8 mouse cellular contexts compared by ENCODE assay signal in the genomic region with DNA sequence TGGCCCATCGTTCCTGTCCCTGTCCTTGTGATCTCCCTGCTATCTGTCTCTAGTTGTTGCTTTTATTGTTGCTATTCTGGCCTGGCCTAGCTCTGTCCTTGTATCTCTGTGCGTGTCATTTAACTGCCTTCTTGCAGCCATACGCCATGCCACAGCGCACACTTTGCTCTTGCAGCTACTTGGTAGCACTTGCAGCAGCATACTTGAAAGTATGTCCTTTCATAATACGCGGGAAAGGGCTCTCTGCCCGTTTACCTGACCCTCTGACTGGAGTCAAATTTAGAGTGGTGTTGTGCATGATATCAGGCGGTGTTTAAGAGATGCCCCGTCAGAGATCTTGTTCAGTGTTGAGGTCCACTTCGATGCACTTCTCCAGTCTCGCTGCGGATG. TPM values are rescaled to one million over a fixed set of nuclear protein-coding genes. Genes with fewer than 3 reads are reported as not detected.
DNase-seq lines count a peak whose midpoint lies in the region; ATAC-seq lines count a peak whose summit lies in the region.

No protein-coding gene starts in this region.

- peak overlapping the region; percentile 92 for H3K4me3 ChIP-seq in neural tube, embryonic 11.5 days (ENCODE audit: low read depth, low read length)
- peak overlapping the region; percentile 88 for H3K4me3 ChIP-seq in forebrain, embryonic 16.5 days (replicated peaks; ENCODE audit: low read length)
- peak overlapping the region; percentile 99 for H3K4me3 ChIP-seq in limb, embryonic 15.5 days

- no peak overlapping the region for H3K27ac ChIP-seq in neural tube, embryonic 11.5 days (ENCODE audit: low read depth, low read length)
- H3K27ac ChIP-seq in forebrain, embryonic 16.5 days (ENCODE audit: low read length): no peak overlapping the region
- no peak overlapping the region for H3K27ac ChIP-seq in limb, embryonic 15.5 days

- DNase-seq in neural tube, embryonic 11.5 days (ENCODE audit: low spot score): no peak
- no peak for DNase-seq in neural tube, embryonic 10.5 days (ENCODE audit: extremely low spot score, low spot score)
- peak; percentile 33 for DNase-seq in brain, adult 2 months (ENCODE audit: low read depth, low spot score)
- DNase-seq in splenic B cell, adult 2 months (ENCODE audit: low read depth, low spot score): peak; percentile 19
- DNase-seq in urinary bladder, adult 18-20 months (ENCODE audit: low spot score in 2 of 2): no peak
- no peak for DNase-seq in adrenal gland, adult 18-20 months (ENCODE audit: low spot score in 2 of 2)

- ATAC-seq in neural tube, embryonic 11.5 days (ENCODE audit: insufficient read depth, low FRiP score, low TSS enrichment): no peak; the same call in 1 of the 2 replicates
- ATAC-seq in forebrain, embryonic 16.5 days: peak; percentile 34; the same call in 1 of the 2 replicates
- no peak for ATAC-seq in limb, embryonic 15.5 days (ENCODE audit: insufficient number of reproducible peaks, low FRiP score, low TSS enrichment, low read depth)

- no peaks in the 10 kb centered on the region for H3K9me3 ChIP-seq in neural tube, embryonic 11.5 days (ENCODE audit: control insufficient read depth, low read length)
- H3K9me3 ChIP-seq in forebrain, embryonic 16.5 days (ENCODE audit: control insufficient read depth, low read length): no peaks in the 10 kb centered on the region
- H3K9me3 ChIP-seq in limb, embryonic 15.5 days: no peaks in the 10 kb centered on the region

- no peaks in the 10 kb centered on the region for H3K27me3 ChIP-seq in neural tube, embryonic 11.5 days (ENCODE audit: control insufficient read depth, insufficient read depth, low read length)
- no peaks in the 10 kb centered on the region for H3K27me3 ChIP-seq in forebrain, embryonic 16.5 days (replicated peaks; ENCODE audit: control insufficient read depth, insufficient read depth, low read length)
- no peaks in the 10 kb centered on the region for H3K27me3 ChIP-seq in limb, embryonic 15.5 days
- H3K27me3 ChIP-seq in splenic B cell, adult 2 months (ENCODE audit: control insufficient read depth, insufficient read depth, low read length, poor library complexity, severe bottlenecking): no peaks in the 10 kb centered on the region; the same call in 1 of the 2 replicates

- peaks cover 5% of the 10 kb centered on the region; the same call in 1 of the 2 replicates for H3K4me1 ChIP-seq in neural tube, embryonic 11.5 days (ENCODE audit: control insufficient read depth, insufficient read depth, low read length)
- peaks cover 12% of the 10 kb centered on the region for H3K4me1 ChIP-seq in forebrain, embryonic 16.5 days (replicated peaks; ENCODE audit: control insufficient read depth, insufficient read depth, low read length)
- H3K4me1 ChIP-seq in limb, embryonic 15.5 days: peaks cover 8% of the 10 kb centered on the region

- WGBS in neural tube, embryonic 11.5 days: 8% methylated on average over 12 of the region's 12 CpGs
- WGBS in forebrain, embryonic 16.5 days: 7% methylated on average over 12 of the region's 12 CpGs
- WGBS in limb, embryonic 15.5 days: 11% methylated on average over 12 of the region's 12 CpGs

- no peaks in the 10 kb centered on the region for H3K36me3 ChIP-seq in neural tube, embryonic 11.5 days (ENCODE audit: control insufficient read depth, insufficient read depth, low read length)
- no peaks in the 10 kb centered on the region for H3K36me3 ChIP-seq in forebrain, embryonic 16.5 days (ENCODE audit: control insufficient read depth, insufficient read depth)
- no peaks in the 10 kb centered on the region for H3K36me3 ChIP-seq in limb, embryonic 15.5 days
- no peaks in the 10 kb centered on the region for H3K36me3 ChIP-seq in splenic B cell, adult 2 months (ENCODE audit: control insufficient read depth, insufficient read depth, low read length, poor library complexity, severe bottlenecking)

- H3K9ac ChIP-seq in neural tube, embryonic 11.5 days (ENCODE audit: low read length): peak overlapping the region; percentile 96
- H3K9ac ChIP-seq in forebrain, embryonic 16.5 days (replicated peaks; ENCODE audit: low read depth, low read length): peak overlapping the region; percentile 96
- H3K9ac ChIP-seq in limb, embryonic 15.5 days: peak overlapping the region; percentile 96

- peak overlapping the region; percentile 95 for H3K4me2 ChIP-seq in neural tube, embryonic 11.5 days (ENCODE audit: low read depth)
- peak overlapping the region; percentile 95 for H3K4me2 ChIP-seq in forebrain, embryonic 16.5 days (ENCODE audit: low read length)
- H3K4me2 ChIP-seq in limb, embryonic 15.5 days: peak overlapping the region; percentile 65

RNA-seq across cellular contexts. Expression of a gene that starts 0.6 kb away (rescaled TPM):
- polyA plus RNA-seq in neural tube, embryonic 11.5 days (2014; fragmentation: Nextera tagmentation; extraction: Ambion mirVana): 55.3 and 55.7 TPM in 2 replicates
- 53.1 and 57.5 TPM in 2 replicates for polyA plus RNA-seq in forebrain, embryonic 16.5 days (2015; fragmentation: Nextera tagmentation; extraction: Ambion mirVana)
- 25.0 and 25.3 TPM in 2 replicates for polyA plus RNA-seq in limb, embryonic 15.5 days (2015; fragmentation: Nextera tagmentation; extraction: Ambion mirVana)
- total RNA-seq in adrenal gland, adult 18-20 months (2021): 10 to 100 TPM; 91.1 to 99.5 TPM

RNA-seq across cellular contexts. Expression of a gene that starts 35.1 kb away (rescaled TPM):
- 0.05 and 0.25 TPM in 2 replicates for polyA plus RNA-seq in neural tube, embryonic 11.5 days (2014; fragmentation: Nextera tagmentation; extraction: Ambion mirVana)
- polyA plus RNA-seq in forebrain, embryonic 16.5 days (2015; fragmentation: Nextera tagmentation; extraction: Ambion mirVana): 0.62 and 1.5 TPM in 2 replicates
- polyA plus RNA-seq in limb, embryonic 15.5 days (2015; fragmentation: Nextera tagmentation; extraction: Ambion mirVana): 1.7 and 1.8 TPM in 2 replicates
- total RNA-seq in adrenal gland, adult 18-20 months (2021): not detected

Comparison
In these comparisons a context has a peak if more than half of its experiments do, and no peak if none do; other contexts are left out.
1. DNase-seq: peak in brain, adult 2 months (single experiment) and splenic B cell, adult 2 months (single experiment); none in neural tube, embryonic 11.5 days (single experiment), neural tube, embryonic 10.5 days (single experiment), urinary bladder, adult 18-20 months (0 of 2) and adrenal gland, adult 18-20 months (0 of 2).
2. Peak in every context shown above with its lines, with median percentiles within 50 percentile points of each other: H3K4me2 ChIP-seq, H3K4me3 ChIP-seq and H3K9ac ChIP-seq.